Mouse (Mus musculus): ENCODE measurements around the gene Gm49366.

DNA sequence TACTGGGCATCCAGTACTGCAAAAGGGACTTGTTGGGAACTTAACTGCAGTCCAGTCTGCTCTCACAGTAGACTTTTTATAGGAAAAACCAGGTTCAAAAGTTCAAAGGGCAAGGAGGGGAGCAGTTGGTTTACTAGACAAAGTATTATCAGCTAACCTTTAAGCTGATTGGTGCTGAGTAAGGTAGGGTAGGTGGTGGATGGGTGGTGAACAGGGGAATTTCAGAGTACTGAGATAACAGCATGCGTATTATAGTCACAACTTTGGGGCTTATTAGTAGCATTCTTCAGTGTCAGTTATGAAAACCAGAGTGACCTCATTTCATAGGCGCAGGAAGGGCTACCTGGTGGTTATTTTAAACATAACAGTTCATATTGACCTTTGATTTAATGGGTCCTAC is 60.9 kb downstream of the Gm49366 start:
- TF ChIP-seq POLR2A (IDR thresholded peaks at IDR 0.05; ENCODE audit: low read depth, low read length) (no peak), CTCF (IDR thresholded peaks at IDR 0.05; ENCODE audit: extremely low read depth, insufficient read length, insufficient replicate concordance, low read depth, low read length) (no peak)
